Mouse (Mus musculus) liver, adult 2 months (tissue): Measurements from ENCODE around the gene Atp5c1.

Experiments
- CTCF ChIP-seq: fragments of 200-500 bp; IDR thresholded peaks from 2 replicates; pipeline ENCODE4 v1.5.1; 2011; ENCODE audit warnings: low read depth, low read length, control low read depth
- POLR2A ChIP-seq: fragments of 200-500 bp; IDR thresholded peaks from 2 replicates; pipeline ENCODE4 v1.6.1; 2011; ENCODE audit warnings: low read length, control low read depth; ENCODE audit not compliant: insufficient read depth; ENCODE audit errors: extremely low read depth

- TF ChIP-seq CTCF (no peak), POLR2A (no peak)
These were observed 28.4 kb upstream of the Atp5c1 start for GRCm38 (mm10) chr2:10108535-10109189.
